Mouse (Mus musculus): ENCODE results near the gene Col4a3bp.

The Col4a3bp gene

DNA sequence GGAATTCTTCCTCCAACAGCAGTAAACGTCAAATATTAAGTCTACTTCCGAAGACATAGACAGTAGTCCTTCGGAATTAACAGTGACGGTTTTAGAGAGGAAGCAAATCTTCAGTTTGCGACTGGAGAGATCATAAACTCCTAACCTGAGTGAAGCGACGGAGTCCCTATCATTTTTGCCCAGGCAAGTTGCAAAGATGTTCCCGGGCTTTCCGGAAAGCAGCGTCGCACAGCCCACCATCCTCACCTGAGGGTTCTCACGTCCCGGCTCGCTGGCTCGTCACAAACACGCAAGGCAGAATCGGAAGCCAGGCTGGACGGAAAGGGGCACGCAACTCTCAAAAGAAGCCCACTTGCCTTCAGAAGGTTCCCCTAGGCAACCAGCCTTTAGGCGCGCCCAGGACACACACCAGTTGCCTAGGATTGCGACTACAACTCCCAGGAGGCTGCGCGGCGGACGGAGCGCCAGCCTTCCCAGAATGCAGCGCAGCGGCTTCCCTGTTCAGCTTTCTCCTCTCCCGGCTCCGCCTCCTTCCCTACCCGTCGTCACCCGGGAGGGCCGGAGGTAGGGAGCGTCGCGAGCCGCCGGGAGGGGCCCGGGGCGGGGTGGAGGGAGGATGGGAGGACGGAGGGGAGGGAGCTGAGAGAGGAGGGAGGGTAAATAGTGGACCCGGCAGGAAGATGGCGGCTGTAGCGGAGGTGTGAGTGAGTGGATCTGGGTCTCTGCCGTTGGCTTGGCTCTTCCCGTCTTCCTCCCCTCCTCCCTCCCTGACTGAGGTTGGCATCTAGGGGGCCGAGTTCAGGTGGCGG lies at the start of gene Col4a3bp, which contains the start of gene Polk:
TSS of gene Col4a3bp (plus strand) at position 538 of the 809 bp plus-strand sequence.
TSS of gene Polk (minus strand) at position 499 of the 809 bp plus-strand sequence.
- peak; percentile 94 to 96 for DNase-seq (ENCODE audit: low spot score in 2 of 2)

DNA sequence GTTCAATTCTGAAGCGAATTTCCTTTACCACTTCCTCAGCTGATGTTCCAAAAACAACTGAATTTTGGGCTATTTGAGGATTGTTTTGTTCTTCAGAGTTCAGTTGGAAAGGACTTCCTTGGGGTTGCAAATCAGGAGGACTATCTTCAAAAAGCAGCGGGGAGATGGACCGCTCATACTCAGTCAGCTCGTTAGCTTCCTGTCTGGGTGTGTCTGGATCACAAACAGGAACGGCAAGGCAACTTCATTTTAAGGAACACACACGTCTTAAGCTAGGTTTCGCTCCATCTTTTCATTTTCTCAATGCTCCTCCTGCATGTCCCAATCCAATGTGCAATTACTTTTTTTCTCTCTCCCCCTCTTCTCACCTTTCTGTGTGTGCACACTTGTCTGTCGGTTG lies 45.8 kb upstream of the Col4a3bp start:
- no peak for DNase-seq (ENCODE audit: low spot score in 2 of 2)

DNA sequence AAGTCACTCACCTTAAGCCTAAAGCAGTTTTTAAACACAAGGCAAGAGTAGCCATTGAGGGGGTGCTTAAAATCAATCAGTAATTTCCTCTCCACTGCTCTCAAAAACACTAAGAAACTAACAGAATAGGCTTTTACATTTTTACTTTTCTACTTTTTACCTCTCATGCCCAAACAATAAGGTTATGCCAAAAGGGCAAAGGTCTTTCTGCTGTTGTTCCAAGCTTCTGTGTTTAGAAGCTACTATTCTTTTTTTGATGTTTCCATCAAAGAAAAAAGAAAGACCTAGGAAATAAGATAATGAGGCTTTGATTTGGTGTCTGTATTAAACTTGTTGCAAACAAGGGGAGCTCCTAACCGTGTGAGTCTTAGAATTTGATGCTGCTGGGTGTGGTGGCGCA lies 42.5 kb upstream of the Col4a3bp start:
- no peak for DNase-seq (ENCODE audit: low spot score in 2 of 2)

DNA sequence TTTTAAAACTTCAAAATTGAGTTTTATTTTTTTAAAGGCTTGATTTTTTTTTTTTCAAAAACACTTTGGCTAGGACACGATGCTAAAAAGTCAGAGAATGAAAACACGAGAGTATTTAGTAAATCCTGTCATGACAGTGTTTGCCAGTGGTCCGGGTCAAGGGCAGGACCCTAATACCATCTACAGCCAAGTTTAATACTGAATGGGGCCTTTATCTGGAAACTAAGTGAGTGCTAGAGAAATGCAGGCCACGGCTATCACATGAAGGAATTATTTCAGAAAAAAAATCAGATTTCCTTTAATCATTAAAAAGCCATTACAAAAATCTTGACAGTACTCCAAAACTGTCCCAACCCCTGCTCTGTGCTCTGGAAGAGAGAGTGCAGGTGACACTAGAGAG lies 36.8 kb upstream of the Col4a3bp start:
- DNase-seq (ENCODE audit: low spot score in 2 of 2) = no peak

DNA sequence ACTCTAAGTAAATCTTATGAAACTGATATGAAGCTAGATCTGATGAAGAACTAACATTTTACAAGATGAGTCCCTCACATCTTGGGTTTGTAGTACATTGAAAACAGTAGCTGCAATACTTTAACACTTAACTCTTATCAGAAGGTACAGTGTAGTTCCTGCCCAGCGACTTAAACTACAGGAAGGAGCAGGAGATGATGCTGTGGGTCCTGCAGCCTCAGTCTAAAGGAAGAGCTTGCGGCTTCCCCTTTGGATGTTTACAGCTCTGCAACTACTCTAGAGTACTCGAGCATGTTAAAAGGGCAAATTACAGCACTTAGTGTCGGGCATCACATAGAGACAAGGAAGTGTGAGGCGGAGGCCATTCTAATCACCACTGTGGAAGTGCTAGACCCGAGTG lies 36.1 kb upstream of the Col4a3bp start:
- no peak for DNase-seq (ENCODE audit: low spot score in 2 of 2)

DNA sequence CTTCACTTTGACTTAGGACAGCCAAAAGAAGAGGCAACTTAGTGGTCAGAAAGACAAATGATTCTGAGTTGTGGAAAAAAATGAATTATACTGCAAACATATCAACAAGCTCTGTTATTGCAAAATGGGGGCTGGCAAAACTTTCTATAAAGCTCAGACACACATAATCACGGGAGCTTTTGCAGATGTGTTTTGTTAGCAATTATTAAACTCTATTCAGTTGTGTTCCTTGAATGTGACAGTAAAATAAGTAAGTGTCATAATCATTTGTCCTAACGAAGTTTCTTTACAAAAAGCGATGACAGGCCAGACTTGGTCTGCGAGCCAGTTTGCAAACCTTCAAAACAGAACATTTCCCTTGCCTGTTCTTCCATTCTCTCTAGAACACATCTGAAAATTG lies 34.9 kb upstream of the Col4a3bp start:
- DNase-seq (ENCODE audit: low spot score in 2 of 2) = no peak

DNA sequence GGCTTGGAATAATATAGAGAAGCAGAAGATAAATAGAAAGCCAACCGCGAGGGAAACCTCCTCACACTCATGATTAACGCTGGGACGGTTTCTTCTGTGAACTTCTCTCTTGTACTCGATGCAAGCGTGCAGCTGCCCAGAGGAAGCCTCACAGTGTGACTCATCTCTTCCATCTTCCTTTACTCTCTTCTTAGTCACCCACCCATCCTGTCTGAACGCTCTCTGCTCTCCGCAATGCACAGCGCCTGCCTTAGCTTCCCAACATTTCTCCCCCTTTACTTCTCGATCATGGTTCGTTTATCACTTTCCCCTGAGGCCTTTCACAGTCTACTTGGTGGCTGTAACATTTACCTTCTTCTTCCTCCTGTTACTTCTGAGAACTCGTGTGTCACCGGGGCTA lies 31.8 kb upstream of the Col4a3bp start:
- DNase-seq (ENCODE audit: low spot score in 2 of 2) = no peak

DNA sequence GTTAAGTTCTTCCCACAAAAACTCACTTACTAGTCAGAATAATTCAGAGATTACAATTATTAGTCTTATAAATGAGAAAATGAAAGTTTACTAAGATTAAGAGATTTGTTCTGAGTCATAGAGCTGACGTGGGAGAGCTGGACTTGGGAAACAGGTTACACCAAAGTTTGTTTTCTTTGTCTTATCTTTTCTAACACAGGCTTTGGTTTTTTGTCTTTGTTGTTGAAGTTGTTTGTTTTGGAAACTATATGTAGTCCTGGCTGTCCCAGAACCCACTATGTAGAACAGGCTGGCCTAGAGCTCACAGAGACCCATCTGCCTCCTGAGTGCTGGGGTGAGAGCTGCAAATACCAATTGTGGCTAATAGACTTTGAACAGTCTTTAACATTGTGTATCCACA lies 31.2 kb upstream of the Col4a3bp start:
- DNase-seq (ENCODE audit: low spot score in 2 of 2) = no peak

DNA sequence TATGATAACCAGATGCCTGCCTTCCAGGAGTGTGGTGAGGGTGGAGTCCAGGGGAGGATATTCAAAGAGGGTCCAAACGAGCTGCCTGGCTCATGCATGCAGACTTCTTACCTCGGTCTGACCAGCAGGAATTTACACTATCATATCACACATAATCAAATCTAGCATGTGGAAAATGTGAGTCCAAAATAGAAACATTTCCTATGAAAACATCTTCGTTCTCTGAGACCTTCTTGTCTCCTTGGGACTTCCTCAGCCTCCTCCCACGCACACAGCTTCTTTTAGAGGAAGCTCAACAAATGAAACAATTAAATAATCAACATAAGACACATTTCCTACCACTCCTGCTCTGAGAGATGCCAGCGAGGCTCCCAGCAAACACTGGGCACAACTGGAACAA lies 30.5 kb upstream of the Col4a3bp start:
- no peak for DNase-seq (ENCODE audit: low spot score in 2 of 2)

DNA sequence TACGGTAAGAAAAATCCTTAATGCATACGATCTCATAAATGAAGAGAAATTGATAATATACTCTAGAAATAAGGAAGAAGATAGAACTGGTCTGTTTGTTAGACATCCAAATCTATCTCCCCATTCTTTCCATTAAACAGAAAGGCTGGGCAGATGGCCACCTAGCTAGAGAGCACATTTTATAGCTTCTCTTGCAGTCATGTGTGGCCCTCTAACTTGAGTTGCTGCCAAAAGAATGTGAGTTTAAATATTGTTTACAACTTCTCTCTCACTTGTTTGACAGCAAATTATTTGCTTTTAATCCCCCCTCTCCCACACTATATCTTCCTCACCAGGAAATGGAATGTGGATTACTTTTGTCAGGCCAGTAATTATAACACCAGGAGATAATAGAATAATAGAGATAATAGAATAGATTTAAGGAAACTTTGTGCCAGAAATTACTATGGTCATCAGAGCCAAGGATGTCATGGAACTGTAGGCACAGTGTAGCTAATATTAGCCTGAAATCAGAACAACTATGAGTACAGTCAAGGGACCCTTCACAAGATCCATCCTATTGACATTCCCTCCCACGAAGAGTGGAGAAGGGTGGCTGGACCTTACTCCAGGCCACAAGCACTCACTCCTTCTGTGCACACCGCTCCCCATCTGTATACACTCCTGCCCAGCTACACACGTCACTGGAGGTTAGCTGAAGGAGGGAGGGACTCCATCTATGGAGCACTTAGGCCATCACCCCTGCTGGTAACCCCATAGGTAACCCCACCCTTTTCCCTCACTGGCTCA lies 28.1 kb upstream of the Col4a3bp start:
- no peak for DNase-seq (ENCODE audit: low spot score in 2 of 2)

DNA sequence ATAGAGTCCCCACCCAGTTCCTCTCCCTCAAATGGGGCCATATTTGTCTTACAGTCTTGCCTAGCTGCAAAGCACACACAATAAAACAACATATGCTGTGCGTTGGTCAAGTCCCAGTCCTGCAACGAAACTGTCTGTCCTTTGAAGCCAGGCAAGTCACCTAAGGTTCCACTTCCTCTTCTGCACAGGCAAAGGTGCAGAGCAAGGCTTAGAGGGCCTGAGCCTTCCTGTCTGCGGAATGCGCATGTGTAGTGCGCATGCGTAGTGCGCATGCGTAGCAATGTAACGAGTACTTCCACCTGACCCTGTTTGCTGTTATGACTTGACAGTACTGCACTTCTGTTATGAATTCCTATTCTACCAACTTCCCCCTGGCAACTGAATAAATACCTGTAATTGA lies 26.2 kb upstream of the Col4a3bp start:
- no peak for DNase-seq (ENCODE audit: low spot score in 2 of 2)

DNA sequence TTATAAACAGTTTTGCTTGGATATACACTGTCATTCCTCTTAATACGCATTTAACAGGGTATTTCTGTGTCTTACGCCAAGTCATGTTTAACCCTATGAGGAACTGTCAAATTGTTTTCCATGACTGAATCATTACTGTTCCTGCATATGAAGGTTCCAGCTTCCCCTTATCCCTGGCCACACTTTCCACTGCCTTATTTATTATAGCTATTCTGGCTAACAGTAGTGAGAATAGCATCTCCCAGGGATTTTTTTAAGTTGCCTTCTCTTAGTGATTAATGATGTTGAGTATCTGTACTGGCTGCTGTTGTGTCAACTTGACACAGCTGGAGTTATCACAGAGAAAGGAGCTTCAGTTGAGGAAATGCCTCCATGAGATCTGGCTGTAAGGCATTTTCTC lies 25.1 kb upstream of the Col4a3bp start:
- no peak for DNase-seq (ENCODE audit: low spot score in 2 of 2)

DNA sequence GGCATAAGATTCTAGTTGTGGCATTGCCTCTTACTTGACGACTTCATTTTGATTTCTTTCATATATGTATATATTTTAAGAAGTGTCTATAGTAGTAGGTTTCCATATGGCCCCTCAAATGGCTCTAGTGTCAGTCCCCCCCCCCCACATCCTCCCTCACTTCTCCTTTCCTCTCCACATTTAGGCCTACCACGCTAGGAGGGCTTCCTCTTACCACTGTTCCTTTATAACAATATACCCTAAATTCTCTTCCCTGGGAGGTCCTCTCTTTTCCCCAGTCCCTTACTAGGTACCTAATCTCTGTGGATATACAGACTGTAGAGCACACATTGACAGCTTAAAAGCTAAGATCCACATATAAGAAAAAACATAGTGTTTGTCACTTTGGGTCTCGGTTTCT lies 21.1 kb upstream of the Col4a3bp start:
- DNase-seq (ENCODE audit: low spot score in 2 of 2) = no peak

DNA sequence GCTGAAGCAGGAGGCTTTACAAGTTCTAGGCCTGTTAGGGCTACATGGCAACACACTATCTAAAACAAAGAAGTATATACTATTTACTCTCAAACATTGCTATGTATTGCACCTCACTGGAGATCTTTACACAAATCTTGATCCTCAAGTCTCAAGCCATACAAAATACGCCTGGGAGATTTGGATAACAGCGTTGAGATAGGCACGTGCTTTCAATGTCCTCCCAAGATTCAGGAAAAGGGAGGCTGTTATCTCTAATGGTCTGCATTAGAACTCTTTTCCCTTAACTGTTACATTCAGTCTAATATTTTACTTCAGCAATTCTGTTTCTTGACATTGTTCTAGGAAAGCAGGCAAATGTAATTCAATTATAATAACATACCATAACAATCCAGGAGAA lies 15.4 kb upstream of the Col4a3bp start:
- DNase-seq (ENCODE audit: low spot score in 2 of 2) = no peak

DNA sequence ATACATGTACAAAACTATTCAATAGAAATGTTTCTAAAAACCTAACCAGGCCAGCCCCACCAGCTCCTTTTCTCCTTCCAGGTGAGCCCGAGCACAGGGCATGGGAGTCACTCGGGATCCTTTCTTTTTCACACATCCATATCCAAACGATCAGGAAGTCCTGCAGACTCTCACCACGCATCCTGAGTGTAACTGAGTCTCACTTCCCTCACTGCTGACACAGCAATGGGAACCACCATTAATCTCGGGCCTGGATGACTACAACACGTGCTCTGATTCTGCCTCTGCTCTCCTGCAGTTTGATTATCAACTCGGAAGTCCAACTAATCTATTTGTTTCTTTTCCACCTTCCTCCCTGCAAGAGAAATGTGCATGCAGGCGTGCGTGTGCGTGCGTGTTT lies 14.6 kb upstream of the Col4a3bp start:
- no peak for DNase-seq (ENCODE audit: low spot score in 2 of 2)

DNA sequence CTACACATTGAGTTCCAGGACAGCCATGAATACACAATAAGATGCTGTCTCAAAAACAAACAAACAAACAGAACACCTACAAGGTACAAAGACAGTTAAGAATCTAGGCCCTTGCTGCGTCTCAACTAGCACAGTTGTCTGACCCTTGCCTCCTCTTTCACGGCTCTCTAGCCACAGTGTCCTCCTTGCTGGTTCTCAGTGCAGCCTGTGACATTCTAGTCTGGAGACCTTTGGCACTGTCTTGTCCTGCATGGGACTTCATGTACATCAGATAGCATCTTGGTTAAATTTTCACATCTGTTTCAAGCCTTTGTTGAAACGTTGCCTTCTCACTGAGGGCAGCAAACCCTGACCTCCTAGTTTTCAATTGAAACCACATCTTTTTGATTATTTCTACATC lies 13.6 kb upstream of the Col4a3bp start:
- no peak for DNase-seq (ENCODE audit: low spot score in 2 of 2)

DNA sequence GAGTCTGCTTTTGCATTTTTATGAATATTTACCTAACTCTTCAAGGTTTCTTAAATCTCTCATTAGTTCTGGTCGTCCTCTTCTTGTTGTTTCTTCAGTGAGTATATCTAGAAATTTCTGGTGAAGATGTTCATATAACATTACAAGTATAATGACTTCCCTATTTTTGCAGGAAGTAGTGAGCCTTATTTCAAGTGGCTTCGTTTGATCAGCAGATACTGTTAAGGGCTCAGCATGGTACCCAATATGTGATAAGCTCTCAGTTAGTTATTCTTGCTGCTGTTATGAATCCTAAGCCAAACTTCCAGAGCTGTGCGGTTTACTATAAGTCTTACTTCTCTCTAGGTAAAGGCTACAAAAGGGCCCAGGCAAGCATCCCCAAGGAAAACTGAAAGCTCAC lies 12.9 kb upstream of the Col4a3bp start:
- no peak for DNase-seq (ENCODE audit: low spot score in 2 of 2)

DNA sequence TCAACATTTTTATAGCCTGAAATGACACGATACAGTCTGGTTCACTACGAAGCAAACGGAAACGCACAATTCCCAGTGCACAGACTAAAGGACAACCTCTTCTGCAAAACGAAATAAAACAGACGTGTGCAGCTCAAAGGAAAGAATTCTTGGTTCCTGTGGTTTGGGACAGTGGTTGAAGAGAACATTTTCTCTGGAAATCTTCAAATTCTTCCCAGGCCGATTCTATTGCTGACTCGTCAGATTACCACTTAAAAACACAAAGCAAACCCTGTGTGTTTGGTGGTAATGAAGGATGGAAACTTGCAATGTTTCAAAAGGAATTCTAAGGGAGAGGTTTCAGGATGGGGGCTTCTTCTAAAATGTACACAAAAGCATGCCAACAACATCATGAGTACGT lies 12.4 kb upstream of the Col4a3bp start:
- no peak for DNase-seq (ENCODE audit: low spot score in 2 of 2)

DNA sequence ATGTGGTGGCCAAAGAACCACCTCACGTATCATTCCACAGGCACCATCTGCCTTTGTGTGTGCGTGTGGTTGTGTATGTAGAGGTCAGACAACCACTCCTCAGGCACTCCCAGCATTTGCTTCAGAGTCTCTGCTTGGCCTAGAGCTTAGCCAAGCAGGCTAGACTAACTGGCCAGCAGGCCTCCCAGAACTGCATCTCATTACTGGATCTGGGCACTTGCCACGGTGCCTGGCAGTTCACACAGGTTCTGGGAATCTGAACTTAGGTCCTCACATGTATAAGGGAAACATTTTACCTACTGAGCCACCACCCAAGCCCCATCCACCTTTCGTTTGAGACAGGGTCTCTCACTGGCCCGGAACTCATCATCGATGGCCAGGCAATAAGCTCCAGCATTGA lies 10.2 kb upstream of the Col4a3bp start:
- no peak for DNase-seq (ENCODE audit: low spot score in 2 of 2)

DNA sequence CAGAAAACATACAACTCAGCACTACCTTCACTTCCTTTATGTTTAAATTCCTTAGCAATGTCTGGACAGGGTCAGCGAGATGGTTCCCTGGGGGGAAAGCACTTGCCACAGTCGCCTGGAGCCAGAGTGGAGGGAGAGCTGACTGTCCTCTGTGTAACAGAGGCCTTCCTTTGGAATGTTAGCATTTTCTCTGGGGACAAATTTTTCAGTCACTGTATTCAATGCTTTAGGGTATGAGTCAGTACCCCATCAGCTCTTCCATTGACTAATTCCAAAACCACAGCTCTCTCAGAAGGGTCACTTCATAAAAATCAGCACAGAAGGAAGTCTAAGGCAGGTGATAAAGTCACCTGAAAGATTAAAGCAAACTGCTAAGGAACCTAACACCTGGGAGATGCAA lies 8.7 kb upstream of the Col4a3bp start:
- no peak for DNase-seq (ENCODE audit: low spot score in 2 of 2)

DNA sequence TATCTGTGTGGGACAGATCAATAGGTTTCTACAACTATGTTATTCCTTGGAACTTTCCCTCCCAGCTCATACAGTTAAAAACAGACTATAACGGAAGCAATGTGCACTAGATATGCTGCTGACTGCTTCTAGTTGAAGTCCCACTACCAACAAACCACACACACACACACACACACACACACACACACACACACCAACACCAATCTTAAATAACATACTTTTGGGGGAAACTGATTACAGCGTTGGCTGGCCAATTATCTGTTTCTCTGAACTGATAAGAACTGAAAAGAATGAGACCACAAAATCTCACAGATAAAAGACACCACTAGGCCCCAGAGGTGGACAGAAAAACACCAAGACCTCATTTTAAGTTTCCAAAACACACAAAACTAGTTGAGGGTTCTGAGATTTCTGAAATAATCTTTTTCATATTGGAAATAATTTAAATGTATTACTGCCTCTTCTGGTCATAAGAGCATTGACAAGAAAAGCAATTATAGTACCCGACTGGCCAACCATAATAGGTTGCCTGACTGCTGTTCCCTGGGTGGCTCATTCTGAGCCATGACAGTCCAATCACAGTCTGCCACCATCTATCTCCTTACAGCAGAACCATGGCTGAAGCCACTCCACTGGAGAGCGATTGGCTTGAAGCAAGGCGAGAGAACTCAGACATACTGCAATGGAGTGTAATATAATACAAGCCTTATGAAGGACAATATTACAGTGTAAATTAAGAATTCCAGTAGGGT lies 5.4 kb upstream of the Col4a3bp start:
- no peak for DNase-seq (ENCODE audit: low spot score in 2 of 2)

DNA sequence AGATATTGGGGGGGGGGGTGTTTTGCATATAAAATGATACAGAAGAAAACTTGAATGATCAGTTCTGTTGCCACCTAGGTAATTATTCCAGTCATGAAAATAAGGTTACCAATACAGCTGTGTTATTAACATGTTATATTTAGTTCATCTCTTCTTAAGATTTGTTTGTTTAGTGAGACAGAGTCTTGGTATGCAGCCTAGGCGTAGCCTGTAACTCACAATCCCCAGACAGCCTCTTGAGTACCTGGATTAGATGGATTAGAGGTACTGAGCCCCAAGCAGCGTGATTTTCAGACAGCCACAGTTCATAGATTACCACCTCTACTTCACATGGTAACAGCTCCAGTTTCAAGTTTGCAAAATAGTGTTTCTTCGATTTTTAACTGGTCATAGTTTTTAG lies 4.3 kb upstream of the Col4a3bp start:
- DNase-seq (ENCODE audit: low spot score in 2 of 2) = no peak

DNA sequence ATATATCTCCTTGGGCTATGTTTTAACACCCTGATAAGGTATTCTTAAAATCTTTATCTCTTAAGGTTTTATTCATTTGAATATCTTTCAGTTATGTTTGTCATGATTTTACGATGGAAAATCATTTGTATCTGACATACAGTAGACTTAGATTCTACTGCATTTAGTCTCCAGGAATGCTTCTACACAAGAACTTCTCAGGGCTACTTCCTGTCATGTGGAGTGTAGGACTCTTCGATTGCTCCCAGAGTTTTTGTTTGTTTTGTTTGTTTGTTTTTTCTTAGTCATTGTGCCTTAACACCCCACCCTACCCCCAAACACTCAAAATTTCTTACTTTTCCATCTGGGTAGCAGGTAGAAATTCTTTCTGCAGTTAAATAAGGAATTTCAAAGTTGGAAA lies 1.0 kb upstream of the Col4a3bp start:
- DNase-seq (ENCODE audit: low spot score in 2 of 2) = no peak

Measured in spleen, postnatal 4 days (tissue).